Mouse (Mus musculus) left cerebral cortex, postnatal 25 days (tissue): ENCODE measurements at regions not wholly inside any gene's neighbourhood (a gene's known extent, or its start where the extent isn't known, plus 50 kb on each side); places are given as distances from the start of the nearest gene placed in this dataset.

Experiments
- DNase-seq, 2 experiments: peaks; one replicate each; pipeline ENCODE4 v3.0.0; 2022; ENCODE audit warnings: low spot score in 2 of 2, mixed read lengths in 1 of 2
- intact Hi-C: fragments of 180-260 bp; cut with DNase I; formaldehyde crosslinking; loops from one replicate; pipeline ENCODE4 v1.15.1; 2025

GRCm38 (mm10) chr5:111644788-111645187 is 88.9 kb upstream of the Gm26897 start:
- DNase-seq = no peak

DNA sequence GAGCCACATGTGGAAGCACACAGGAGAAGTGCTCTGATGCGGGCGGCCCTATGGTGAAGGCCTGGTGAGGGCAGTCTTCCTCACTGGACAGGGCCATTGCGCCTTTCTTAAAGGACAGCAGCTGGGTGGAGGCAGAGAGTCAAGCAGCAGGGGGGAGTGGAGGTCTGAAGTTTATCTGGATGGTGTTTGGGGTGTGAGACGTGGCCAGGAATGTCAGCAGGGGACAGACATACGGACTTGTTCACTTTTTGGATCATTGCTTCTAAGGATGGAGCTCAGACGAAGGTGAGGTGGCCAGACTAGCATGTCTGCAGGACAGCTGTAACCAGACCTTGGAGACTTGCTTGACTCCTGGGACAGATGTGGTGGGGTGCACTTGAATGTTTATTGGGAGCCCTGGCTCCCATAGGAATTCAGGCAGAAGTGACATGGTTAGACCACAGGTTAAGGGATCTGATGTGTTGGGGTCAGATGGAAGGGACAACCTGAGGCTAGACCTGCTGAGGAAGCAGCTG is 86.0 kb upstream of the Gm26897 start:
- intact Hi-C loops = no loop called here
- DNase-seq = no peak

More at GRCm38 (mm10) chr5:111644788-111645187, 88.9 kb upstream of the Gm26897 start:
- intact Hi-C loops = no loop called here

DNA sequence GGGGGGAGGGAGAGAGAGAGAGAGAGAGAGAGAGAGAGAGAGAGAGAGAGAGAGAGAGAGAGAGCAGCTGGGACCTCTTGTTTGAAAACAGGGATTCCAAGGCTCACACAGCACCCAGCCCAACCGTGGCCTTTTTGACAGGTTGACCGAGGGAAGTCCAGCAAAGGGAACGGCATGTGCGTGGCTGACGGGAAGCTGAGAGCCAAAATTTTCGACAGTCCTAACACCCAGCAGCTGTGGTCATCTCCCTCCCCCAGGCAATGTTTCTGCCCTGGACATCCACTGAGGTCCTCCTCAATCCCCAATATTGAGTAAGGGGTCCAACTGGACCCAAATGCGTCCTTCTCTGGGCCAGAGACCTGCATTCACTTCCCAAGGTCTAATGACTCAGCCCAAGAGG is 85.2 kb upstream of the Gm26897 start:
- DNase-seq = no peak
- intact Hi-C loops = no loop called here

- intact Hi-C loops = no loop called here
- peak; percentile 75 to 89 for DNase-seq
Observed at GRCm38 (mm10) chr5:111649012-111649411, 84.7 kb upstream of the Gm26897 start.

DNA sequence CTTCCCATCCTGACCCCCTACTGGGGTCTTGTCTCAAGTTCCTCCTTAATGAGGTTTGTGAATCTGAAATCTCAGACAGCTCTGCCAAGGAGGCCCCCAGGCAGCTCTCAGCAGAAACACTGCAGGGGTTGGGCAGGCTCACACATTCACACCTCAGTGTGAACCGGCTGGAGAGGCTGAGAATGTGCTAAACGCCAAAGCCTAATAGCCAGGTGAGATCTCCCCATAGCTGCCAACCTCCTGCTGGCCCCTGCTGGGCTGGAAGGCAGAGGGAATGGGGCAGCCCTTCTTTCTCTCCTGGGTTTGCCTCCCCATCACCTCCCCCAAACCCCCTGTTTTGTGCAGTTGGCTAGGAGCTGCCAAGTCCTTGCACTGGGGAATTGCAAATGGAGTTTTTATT is 81.3 kb upstream of the Gm26897 start:
- DNase-seq = no peak
- intact Hi-C loops = no loop called here

DNA sequence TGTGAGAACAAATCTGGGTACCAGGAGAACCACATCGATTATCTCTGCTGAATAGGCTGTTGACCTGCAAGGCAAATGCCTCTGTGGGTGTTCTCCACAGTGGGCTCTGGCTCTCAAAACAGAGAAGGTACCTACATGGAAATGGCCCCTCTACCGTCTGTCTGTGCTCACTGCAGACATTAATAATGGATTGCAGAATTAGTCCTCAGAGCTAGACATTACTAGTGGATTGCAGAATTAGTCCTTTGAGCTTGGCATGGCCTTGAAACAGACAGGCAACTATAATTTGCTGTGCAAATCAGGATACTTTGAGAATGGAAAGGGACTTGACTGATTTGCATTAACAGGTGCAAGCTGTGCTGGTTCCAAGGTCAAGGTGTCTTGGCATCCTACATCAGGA is 77.3 kb upstream of the Gm26897 start:
- intact Hi-C loops = no loop called here
- no peak for DNase-seq

DNA sequence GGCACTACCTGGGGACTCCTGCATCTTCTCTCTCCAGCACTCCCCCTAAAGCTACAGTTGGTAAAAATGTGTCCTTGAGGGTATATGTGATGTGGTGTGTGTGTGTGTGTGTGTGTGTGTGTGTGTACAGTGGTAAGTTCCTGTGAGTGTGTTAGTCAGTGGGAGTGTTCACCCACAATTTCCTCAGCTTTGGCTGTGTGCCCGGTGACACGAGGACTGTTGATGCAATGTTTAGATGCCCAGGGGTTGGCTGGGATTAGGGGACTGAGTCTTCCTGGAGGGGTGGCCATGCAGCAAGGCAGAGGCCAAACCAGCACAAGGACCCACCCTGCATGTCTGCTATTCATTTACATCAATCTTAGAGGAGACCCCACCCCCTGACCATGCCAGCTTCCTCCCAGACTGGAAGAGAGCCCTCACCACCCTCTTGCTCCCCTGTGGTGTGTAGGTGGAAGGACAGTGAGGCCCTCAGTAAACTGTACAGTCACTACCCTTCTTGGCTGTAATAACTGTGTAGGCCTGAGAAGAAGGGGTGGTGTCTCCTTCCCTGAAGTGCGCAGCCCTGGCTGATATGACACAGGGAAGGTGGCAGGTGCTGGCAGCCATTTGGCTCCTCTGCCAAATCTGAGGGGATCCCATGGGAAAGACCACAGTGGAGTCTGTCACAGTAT is 75.8 kb upstream of the Gm26897 start:
- intact Hi-C loops = no loop called here
- DNase-seq = no peak

DNA sequence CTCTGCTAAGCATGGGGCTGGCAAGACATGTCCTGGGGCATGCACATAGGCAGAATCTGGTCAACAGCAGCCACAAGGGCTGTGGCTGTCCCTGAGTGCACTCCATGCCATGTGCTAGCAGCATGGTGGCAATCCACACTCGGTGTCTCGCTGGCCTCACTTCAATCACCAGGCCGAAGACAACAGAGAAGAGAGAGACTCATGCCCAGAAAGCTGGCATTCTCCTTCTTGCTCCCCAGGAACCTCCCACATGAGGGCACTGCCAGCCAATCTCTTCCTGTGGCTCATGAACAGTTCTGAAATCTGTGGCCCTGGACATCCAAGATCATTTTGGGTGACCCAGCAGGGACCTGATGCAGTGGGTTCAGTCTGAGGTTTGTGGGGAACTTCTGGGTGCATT is 74.5 kb upstream of the Gm26897 start:
- no peak for DNase-seq
- intact Hi-C loops = no loop called here

DNA sequence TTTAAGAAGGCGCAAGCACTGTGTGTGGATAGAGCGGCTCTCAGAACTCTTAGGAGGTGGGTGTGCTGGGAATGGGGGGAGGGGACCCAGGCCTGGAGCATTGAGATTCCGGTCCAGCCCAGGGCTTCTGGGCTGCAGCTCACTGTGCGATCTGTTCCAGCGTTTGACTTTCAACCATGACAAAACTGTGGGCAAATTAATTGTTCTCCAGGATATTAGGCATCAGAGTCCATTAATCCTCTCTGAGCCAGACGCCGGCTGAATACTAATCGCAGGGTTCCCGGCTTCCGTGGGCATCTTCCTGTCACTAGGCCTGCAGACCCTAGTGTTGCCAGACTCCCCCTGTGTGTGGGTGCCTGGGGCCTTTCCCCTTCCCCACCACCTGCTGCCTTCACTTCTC is 73.3 kb upstream of the Gm26897 start:
- intact Hi-C loops = no loop called here

DNA sequence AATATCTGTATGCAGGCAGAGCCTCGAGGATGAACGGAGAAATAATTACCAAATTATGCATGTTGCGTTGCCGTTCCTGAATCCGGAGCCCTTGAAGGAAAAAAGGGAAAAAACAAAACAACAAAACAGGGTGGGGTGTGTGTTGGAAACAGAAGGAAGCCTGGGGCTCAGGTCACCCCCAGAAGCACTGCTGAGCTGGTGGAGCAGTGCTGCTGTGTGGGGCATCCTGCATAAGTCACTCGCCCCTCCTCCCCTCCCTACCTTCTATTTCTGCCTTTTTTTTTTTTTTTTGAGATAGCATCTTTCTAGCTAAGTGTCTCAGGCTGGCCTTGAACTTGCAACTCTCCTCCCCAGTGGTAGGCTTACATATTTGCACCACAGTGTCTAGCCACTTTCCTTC is 72.8 kb upstream of the Gm26897 start:
- intact Hi-C loops = no loop called here
- DNase-seq = no peak

More for the DNA sequence above, 73.3 kb upstream of the Gm26897 start:
- DNase-seq = no peak

DNA sequence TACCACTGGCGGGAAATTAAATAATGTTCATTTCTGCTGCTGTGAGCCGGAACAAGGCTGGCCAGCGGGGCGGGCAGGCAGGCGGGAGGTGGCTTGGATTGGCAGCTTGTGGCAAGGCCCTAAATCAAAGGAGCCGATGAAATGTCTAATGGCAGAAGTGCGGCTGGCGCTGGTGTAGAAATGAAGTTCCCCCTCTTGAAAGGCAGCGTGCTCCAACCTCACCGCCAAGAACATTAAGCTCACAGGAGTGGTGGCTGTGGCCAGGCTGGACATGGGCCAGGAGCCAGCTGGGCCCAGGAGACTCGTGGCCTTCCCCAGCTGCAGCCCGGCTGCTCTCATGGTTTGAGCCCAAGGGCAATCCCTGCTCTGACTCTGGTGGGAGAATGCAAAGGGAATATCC is 71.8 kb upstream of the Gm26897 start:
- no peak for DNase-seq
- intact Hi-C loops = no loop called here

GRCm38 (mm10) chr5:111663831-111664230 is 69.9 kb upstream of the Gm26897 start:
- DNase-seq = no peak
- intact Hi-C loops = no loop called here

DNA sequence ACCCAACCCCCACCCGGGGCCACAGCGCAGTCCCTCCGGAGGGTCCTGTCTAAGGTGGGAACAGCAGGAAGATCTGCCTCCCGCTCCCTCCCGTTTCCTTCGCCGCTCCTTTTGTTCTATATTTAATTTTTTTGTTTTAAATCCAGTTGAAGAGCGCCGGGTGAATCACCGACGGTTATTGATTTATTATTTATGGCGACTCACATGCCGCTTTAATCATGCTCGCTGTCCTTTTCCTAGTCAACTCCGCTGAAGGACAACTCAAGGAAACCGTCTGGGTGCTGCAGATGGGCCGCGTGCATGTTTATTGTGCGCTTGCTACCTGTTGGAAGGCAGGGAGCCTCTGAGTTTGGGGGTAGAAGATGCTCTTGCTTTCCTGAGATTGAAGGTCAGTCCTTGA is 68.3 kb upstream of the Gm26897 start:
- DNase-seq = no peak
- intact Hi-C loops = no loop called here

DNA sequence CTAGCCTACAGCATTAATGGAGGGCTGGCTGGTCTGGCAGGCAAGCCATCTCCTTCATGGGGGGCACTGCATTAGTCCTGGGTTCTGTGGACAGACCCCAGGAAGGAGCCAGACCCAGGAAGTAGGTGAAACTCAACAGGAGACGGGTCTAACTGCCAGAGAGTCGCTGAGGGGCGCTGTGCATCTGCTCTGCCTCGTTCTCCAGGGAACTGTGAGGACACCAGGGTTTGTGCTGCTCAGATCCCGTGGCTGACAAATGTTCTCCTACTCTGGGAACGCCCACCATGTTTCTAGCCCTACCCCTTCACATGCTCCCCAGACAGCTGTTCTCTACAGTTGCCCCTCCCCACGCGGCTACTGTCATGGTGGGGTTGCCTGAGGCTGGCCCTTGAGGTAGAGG is 67.7 kb upstream of the Gm26897 start:
- no peak for DNase-seq
- intact Hi-C loops = no loop called here

DNA sequence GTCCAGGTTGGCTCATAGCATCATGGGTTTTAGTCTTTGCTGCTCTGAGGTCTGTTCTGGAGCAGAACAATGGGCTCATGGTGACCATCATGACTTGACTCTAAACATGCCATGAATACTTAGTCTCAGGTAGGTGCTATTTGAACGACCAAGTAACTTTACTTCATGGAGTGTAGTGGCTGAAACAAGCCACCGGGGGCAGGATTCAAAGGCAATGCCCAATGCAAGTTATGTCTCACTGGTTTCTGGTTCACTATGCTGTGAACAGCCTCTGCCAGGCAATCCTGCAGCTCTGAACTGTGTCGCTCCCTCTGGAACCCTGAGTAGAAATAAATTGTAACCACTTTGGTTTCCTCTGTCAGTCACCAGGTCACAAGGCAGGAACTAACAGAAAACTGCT is 65.8 kb upstream of the Gm26897 start:
- intact Hi-C loops = no loop called here
- no peak for DNase-seq

DNA sequence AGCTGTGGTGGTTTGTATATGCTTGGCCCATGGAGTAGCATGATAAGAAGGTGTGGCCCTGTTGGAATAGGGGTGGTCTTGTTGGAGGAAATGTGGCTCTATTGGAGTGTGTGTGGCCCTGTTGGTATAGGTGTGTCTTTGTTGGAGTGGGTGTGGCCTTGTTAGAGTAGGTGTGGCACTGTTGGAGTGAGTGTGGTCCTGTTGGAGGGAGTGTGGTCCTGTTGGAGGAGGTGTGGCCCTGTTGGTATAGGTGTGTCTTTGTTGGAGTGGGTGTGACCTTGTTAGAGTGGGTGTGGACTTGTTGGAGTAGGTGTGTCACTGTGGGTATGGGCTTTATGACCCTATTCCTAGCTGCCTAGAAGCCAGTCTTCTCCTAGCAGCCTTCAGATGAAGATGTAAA is 64.6 kb upstream of the Gm26897 start:
- DNase-seq = no peak
- intact Hi-C loops = no loop called here

- intact Hi-C loops = no loop called here
- no peak for DNase-seq
Observed at GRCm38 (mm10) chr5:111671762-111672161, 62.0 kb upstream of the Gm26897 start.

DNA sequence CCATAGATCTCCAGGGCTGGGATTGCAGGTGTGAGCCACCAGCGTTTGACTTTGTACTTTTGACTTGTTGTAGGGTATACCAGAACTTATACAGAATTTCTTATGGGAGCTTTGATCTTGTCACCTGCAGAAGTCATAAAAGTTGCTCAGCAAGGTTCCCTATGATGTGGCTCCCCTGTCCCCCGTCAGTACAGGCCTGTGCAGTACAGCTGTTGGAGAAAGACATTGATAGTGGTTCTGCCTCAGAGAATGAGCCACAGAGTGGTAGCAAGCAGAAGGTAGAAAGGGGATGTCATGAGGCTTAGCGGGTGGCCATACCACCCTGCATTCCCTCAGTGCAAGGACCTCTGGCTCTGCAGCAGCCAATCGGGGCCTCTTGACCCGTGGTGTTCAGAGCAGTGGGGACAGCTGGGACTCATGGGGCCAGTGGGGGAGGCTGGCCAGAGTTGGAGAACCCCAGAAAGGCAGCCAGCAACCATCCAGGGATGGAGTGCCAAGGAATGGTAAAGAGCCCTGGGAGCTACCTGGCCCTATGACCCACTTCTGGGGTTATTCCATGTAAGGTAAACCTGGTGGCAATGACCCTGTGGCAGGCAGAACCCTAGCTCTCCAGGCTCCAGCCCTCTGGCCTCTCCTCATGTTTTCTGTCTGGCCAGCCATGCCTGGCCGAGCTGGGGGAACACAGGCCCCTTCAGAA is 58.6 kb upstream of the Gm26897 start:
- DNase-seq = no peak

GRCm38 (mm10) chr5:111675673-111676261 is 58.0 kb upstream of the Gm26897 start:
- no peak for DNase-seq
- intact Hi-C loops = no loop called here

More for the DNA sequence above, 58.6 kb upstream of the Gm26897 start:
- intact Hi-C loops = no loop called here

GRCm38 (mm10) chr5:111677847-111678311 is 55.8 kb upstream of the Gm26897 start:
- intact Hi-C loops = no loop called here
- DNase-seq = peak in 1 of 2 experiments; percentile 70

GRCm38 (mm10) chr5:111678496-111678895 is 55.2 kb upstream of the Gm26897 start:
- intact Hi-C loops = no loop called here
- no peak for DNase-seq
